Mouse (Mus musculus): ENCODE results near the gene C8a. TPM values are rescaled to one million over a fixed set of nuclear protein-coding genes. Genes with fewer than 3 reads are reported as not detected.

Gene C8a
- total RNA-seq, 2 experiments from 2014 or later: not detected

GRCm38 (mm10) chr4:104855216-104855615 is 21.0 kb downstream of the C8a start:
- intact Hi-C loops (cut with DNase I): no loop called here
- no peak for DNase-seq

DNA sequence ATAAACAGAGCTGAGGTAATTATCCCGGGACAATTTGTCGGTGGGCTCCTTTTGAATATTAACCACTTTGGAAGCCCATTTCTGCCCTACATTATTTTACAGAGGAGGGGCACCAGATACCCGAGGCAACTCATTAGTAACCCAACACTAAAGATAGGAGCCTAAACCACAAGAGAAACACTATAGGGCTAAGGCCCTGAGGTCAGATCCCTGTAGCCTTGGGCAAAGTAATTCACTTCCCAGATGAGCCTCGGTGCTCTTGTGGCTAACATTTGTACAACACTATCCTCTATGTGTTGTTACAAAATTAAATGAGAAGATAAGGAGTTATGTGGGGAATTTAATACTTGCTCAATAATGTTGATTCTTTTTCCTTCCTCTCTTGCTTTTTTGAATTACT is 32.7 kb downstream of the C8a start:
- intact Hi-C loops (cut with DNase I): no loop called here
- no peak for DNase-seq

DNA sequence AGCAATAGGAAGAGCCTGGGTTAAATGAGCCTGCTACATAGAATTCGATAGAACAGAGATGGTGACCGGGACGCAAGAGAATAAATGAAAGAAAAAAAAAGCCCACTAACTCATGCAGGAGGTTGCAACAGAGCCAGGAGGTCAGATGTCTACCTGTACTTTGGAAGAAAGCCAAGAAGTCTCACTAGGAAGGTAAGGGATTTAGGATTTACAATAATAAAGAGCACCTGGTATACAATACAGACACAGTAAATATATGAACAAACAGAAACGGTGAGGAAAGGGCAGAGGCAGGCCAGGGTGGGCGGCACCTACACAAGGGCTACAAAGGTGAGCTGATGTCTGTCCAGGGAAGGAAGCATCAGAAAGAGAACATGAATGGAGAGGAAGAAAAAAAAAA is 34.0 kb downstream of the C8a start:
- intact Hi-C loops (cut with DNase I): no loop called here

DNA sequence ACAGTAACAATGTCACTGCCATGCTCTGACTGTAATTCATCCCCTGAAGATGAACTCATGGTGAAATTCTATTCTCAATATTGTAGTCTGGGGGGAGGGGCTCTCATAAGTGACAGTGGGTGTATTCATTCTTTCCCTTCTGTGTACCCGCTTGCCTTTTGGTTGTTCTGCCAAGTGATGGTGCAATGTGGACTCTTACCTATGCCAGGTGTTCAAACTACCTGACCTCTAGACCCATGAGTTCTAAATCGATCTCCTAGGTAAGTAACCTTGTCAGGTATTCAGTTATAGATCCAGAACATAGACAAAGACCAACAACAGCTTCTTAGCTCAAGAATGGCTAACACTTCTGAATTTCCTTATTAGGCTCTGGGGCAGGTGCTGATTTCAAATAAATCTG is 37.9 kb downstream of the C8a start:
- intact Hi-C loops (cut with DNase I): no loop called here
- DNase-seq: no peak

More for the DNA sequence above, 34.0 kb downstream of the C8a start:
- DNase-seq: no peak

DNA sequence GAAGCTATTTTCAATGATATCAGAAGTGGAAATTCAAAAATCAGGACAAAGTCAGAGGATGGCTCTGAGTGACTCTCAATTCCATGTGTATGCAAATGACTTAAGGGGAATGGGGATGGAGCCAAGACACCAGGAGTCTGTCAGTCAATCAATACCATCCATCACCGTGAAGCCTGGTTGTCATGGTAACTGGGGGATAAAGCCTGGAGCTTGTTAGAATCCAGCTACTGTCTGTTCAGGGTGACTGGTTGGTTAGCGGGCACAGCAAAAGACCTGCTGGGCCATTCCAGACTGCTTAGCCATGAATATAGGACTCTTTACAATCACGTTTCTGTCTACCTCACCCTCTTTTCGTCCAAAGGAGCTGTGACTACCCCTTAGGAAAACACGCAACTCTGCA is 41.1 kb downstream of the C8a start:
- DNase-seq: no peak
- intact Hi-C loops (cut with DNase I): no loop called here

DNA sequence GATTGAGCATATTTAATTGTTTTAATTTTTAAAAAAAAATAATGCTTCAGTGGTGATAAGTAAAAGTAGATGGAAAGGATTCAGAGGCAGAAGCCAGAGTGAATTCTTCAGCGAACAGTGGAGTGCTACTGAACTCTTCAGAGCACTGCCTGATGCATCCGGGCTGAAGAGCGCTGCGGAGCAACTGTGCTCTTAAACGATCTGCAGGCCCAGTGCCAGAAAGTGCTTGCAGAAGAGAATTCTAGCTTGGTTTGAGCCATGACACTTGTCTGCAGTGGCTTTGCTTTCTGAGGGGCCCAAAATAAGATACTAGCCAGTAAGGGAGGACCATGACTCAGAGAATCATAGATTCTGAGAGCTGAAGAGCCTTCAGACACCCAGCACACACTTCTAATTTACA is 47.3 kb downstream of the C8a start:
- peak in 1 of 2 experiments; percentile 7 for DNase-seq
- intact Hi-C loops (cut with DNase I): no loop called here

- intact Hi-C loops (cut with DNase I): no loop called here
- DNase-seq: no peak
Observed at GRCm38 (mm10) chr4:104824381-104825077, 51.7 kb downstream of the C8a start.

DNA sequence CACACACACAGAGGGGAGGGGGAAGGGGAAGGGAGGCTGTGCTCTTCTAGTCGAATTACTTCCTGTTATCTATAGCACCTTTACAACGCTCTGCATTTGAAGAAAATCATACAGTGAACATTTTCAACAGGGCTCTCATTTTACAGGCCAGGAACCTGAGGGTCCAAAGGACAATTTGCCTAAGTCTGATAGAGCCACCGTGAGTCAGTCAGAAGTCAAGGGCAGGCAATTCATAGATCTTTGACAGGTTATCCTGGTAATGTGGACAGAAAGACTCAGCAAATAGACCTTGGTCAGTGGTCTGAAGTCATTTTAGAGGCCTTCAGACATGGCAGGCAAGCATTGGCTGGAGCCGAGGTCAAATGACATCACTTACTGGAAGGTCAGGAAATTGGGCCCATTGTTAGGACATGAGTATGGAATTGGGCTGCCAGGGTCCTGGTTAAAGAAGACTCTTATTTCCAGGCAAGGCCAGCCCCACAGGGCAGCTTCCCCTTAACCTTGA is 52.5 kb downstream of the C8a start:
- DNase-seq: no peak
- intact Hi-C loops (cut with DNase I): no loop called here

GRCm38 (mm10) chr4:104819891-104820290 is 56.3 kb downstream of the C8a start:
- intact Hi-C loops (cut with DNase I): no loop called here
- DNase-seq: no peak

DNA sequence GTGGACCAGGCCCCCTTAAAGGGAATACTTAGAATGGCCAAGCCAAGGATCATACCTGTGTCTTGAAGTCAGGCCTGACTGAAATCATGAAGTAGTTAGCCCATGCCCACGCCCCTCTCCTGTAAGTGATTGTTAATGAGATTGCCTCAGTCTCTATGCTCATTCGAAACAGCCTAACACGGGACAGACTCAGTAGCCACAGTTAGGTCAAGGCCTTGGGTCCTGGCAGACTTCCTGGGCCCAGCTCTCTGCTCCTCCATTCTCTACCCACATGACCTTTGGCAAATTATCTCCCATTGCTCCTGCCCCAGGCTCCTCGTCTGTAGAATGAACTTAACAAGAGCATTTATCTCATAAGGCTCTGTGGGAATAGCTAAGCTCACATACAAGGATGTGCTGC is 57.2 kb downstream of the C8a start:
- DNase-seq: no peak
- intact Hi-C loops (cut with DNase I): no loop called here

GRCm38 (mm10) chr4:104817509-104817908 is 58.7 kb downstream of the C8a start:
- intact Hi-C loops (cut with DNase I): no loop called here
- no peak for DNase-seq

DNA sequence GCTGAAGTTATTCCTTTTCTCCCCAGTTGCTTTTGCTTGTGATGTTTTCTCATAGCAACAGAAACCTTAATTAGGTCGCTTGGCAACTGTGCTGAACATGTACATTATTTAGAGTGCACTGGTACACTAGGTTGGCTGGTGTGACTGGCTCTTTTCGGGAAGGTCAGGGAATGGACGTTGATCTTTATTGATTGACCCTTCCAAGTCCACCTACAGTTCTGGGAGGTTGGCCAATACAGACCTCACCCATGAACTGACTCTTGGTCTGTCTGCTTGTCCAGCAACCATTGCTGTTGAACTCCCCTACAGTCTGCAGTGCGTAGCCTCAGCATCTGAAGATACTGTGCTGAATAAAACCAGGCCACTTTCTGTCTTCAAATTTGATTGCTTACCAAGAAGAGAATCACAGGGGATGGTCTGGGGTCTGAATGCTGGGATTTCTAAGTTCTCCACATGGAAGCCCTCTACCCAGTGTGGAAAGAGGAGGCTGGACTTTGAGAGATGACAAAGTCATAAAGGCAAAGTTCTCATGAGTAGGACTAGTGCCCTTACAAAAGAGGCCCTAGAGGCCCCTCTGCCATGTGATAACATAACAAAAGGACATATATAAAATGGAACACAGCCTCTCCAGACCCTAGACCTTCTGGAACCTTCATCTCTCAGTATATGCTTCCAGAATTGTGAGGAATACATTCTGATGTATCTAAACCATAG is 59.5 kb downstream of the C8a start:
- DNase-seq: no peak
- intact Hi-C loops (cut with DNase I): no loop called here

- no peak for DNase-seq
- intact Hi-C loops (cut with DNase I): no loop called here
Observed at GRCm38 (mm10) chr4:104813617-104814016, 62.6 kb downstream of the C8a start.

GRCm38 (mm10) chr4:104810710-104811286 is 65.4 kb downstream of the C8a start:
- DNase-seq: no peak
- intact Hi-C loops (cut with DNase I): no loop called here

- DNase-seq: no peak
- intact Hi-C loops (cut with DNase I): no loop called here
Observed at GRCm38 (mm10) chr4:104805414-104806257, 70.6 kb downstream of the C8a start.

DNA sequence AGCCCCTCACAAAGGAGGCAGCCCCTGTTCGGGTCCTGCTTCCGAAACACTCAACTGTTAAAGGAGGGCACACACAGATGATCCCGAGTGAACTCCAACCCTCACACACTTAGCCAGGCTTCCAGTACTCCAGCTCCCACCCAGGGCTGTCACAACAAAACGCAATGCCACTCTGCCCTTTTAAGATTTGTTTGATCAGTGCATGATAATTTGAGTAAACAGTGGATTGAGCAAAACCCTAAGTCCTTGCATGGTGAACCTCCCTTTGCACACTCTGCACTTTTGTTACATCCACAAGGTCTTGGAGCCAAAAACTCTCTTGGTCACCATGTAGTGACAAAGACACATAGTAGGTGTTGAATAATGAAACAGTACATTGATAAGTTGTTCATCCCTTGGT is 72.1 kb downstream of the C8a start:
- intact Hi-C loops (cut with DNase I): no loop called here
- no peak for DNase-seq

GRCm38 (mm10) chr4:104801625-104802024 is 74.6 kb downstream of the C8a start:
- intact Hi-C loops (cut with DNase I): no loop called here
- no peak for DNase-seq

DNA sequence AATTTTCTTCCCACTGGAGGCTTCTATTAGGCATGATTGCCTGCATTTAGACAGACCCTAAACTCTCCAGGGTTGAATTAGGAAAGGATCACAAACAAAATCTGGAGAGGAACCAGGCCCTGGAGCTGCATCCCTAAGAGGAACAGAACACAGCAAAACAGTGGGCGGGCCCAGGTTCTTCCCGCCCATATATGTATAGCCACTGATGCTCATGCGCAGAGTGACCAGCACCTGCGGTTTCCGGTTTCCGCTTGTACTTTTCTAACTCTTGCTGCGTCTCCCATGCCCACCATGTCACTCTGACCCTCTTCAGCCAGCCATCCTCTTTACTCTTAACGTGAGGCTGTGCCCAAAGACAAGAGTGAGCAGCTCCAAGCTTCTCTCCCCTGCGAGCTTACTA is 77.2 kb downstream of the C8a start:
- intact Hi-C loops (cut with DNase I): no loop called here
- DNase-seq: no peak

- intact Hi-C loops (cut with DNase I): no loop called here
- no peak for DNase-seq
Observed at GRCm38 (mm10) chr4:104792111-104792510, 84.1 kb downstream of the C8a start.

DNA sequence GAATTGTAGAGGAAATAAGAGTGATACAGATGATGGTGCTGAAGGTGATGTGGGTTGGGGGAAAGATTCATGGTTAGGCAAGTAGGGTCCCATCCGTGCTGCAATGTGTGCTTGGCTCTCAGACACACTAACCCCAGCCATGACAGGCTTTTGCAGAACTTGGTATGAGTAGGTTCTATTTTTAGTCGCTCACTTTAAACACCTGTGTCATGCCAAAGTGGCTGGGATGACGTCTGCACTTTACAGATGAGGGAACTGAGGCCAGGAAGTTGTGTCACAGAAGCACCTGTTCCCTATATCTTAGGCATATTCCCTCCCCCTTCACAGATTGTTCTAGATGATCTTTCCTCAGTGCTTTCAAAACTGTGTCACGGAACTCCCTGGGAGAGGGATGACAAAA is 93.9 kb downstream of the C8a start:
- intact Hi-C loops (cut with DNase I): no loop called here
- DNase-seq: no peak

GRCm38 (mm10) chr4:104781441-104781840 is 94.8 kb downstream of the C8a start:
- no peak for DNase-seq
- intact Hi-C loops (cut with DNase I): no loop called here

Data from heart, postnatal 14 days (tissue).